Mouse (Mus musculus): ENCODE data around the gene Nkx2-1.

- no peak for TF ChIP-seq CTCF (IDR thresholded peaks at IDR 0.05; ENCODE audit: borderline replicate concordance, insufficient read depth, low read length)
- TF ChIP-seq POLR2A (IDR thresholded peaks at IDR 0.05; ENCODE audit: low read depth, low read length): no peak
Observed at GRCm38 (mm10) chr12:56532142-56532541, 4.6 kb downstream of the Nkx2-1 start.

Data from embryonic fibroblast, embryonic 13.5 days (primary cell).